Mouse (Mus musculus) spleen, postnatal 14 days (tissue): Measurements from ENCODE around the gene Ptpn13.

Experiments used
- DNase-seq, 2 experiments: peaks; one replicate each; pipeline ENCODE4 v3.0.0; 2021 to 2022; ENCODE audit warnings: low spot score in 2 of 2

Gene Ptpn13

DNA sequence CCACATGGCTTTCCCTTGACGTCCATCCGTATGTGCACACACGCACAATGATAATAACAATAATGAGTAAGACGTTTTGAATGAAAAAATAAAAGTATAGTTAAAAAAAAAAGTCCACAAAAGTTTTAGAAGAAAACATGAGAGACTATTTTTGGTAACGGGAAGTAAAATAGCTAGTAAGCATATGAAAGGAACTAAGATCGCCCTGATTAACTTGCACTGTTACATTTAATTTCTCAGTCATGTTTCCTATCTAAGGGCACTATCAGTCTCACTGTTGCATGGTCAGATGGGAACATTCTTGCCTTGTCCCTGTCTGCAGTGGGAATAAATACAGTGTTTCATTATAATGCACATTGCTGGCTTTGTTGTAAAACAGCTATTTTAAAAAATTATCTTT lies 2.4 kb upstream of the Ptpn13 start:
- no peak for DNase-seq

GRCm38 (mm10) chr5:103423305-103423926 lies 1.6 kb upstream of the Ptpn13 start:
- no peak for DNase-seq

DNA sequence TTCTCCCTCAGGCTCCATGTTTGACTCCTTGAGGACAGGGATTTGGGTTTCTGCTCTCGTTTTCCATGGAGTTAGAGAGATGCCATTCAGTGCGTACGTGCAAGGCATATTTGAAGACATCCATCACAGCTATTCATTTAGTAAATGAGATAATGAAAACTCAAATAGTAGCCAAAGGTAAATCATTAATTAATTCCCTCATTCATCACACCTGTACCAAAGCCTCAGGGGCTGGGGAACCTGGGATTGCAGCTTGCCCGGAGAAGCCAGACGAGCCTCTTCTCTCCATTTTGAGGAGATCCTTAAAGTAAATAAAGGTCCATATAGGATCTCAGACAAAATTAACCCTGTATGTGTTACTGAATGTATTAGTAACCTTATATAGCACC lies 1.1 kb upstream of the Ptpn13 start:
- no peak for DNase-seq

DNA sequence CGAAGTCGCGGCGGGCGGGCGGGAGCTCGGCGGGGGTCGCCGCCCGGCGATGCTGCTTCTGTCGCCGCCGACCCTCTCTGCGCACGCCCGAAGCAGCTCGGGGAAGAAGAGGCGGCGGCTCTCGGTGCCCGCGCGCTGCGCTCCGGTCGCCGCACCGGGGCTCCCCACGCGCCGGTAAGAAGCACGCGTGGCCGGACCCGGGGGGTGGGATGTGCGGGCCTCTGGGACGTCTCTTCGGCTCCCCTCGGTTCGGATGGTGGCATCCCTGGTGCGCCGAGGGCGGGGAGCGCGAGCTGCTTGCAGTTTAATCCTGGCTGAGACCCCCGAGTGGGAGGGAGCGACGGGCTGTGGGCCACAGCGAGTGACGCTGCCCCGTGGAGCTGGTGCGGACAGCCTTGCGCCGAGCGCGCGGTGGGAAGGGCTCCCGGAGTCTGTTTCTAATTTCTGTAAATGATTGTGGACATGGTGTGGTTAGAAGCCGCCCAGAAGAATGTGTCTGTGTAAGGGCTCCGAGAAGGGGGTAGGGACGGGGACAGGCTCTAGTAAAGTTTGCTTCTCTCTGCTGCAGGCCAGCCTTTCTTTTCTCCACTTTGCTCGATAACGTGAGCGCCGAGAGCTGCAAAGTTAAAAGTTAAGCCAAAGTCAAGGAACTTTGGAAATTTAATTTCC lies 505 bp downstream of the Ptpn13 start:
- DNase-seq, result no peak

DNA sequence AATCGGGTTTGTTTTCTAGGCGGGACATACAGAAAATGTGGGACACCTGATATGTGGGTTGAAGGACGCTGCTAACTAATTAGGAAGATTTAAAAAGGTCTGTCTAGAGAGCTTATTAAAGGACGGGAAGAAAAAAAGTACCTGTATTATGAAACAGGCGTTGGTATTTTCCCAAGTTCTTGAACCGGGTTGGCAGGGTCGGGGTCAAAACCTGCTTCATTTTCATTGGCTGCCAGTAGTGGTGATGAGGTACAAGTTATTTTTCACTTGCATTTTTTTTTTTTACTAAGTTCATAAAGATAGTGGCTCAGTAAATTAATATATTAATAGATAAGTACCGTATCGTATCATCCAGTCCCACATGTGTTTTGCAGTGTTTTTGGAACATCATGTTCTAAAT lies 1.3 kb downstream of the Ptpn13 start:
- no peak for DNase-seq

GRCm38 (mm10) chr5:103430986-103431385 lies 6.0 kb downstream of the Ptpn13 start:
- DNase-seq, result no peak

DNA sequence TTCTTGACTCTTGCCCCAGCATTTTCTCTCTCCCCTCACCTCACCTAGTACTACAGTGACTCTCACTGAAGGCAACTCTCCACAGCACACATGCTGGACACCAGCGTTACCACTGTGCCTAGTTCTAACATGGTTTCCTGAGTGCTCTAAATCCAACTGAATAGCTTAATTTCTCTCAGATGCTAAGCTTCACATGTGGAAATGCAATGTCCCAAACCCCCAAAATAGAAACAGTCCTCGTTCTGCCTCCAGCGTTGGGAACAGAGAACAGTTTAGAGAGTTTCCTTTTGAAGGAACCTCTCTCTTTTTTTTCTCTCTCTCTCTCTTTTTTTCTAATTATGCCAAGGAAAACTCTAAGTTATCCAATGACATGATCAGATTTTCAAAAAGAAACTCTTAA lies 6.5 kb downstream of the Ptpn13 start:
- DNase-seq, result no peak

DNA sequence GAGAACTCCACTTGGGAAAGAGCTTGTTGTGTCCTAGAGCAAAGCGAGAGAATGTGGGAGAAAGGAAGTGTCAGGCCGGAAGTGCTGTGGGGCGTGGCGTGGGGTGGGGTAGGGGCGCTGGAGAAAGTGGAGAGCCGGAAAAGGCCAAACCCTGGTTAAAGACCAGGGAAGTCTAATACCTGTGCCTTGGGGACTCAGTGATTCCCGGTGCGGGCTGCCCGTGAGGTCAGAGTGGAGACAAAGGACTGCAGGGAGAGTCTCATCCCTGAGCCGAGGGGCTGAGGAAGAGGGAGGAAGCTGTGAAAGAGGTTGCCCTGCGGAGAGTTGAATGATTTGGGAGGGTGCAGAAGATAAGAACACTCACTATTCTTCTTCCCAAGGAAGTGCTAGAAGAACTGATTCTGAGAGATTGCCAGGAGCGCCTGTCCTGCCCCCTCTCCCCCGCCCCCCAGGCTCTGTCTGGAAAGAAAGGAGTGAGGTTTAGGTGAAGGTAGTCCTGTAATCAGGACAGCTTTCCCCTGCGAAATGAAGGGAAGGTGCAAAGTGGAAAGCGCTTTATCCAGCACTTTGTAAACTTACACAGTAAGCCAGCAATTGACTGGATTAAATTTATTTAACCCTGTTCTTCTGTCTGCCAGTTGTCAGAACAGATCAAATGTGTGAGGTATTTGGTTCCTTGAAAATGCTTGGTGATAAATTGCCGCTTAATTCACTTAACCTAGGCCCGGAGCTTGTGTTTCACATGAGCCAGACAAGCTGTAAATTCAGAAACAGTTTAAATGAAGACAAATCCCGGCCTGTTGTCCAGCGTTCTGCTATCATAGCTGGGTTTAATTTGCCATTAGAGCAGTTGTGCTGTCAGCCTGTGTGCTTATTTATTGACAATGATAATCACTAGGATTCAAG lies 11.3 kb downstream of the Ptpn13 start:
- DNase-seq, result no peak

DNA sequence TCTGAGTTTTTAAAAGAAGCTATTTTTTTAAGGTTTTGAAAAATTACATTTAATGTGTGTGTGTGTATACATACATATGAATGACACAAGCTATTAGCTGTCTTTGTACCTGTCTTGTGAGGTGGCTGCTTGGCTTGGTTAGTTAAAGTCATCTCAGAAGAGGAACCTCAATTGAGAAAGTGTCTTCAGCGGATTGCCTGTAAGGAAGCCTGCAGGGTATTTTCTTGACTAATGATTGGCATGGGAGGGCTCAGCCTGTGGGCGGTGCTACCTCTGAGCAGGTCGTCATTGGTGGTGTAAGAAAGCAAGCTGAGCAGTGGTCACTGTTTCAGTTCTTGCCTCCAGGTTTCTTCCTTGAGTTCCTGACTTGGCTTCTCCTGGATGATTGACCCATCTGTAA lies 12.7 kb downstream of the Ptpn13 start:
- no peak for DNase-seq

DNA sequence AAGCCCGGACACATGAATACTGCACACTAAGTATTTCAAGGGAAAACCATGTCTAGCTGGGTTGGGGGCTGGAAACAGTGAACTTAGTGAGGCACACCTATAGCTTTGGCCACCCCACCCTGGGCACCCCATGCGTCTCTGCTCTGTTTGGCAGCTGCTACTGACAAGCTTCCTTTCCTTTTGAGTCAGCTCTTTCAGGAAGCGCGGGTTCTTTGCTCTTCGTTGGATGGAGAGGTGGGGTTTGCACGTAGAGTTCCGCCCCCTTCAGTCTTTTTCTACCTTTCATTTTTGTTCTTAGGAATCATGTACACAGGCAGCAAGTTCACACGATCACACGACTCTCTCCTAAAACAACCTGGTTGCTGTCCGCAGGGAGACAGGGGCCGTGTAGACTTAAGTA lies 14.2 kb downstream of the Ptpn13 start:
- no peak for DNase-seq

DNA sequence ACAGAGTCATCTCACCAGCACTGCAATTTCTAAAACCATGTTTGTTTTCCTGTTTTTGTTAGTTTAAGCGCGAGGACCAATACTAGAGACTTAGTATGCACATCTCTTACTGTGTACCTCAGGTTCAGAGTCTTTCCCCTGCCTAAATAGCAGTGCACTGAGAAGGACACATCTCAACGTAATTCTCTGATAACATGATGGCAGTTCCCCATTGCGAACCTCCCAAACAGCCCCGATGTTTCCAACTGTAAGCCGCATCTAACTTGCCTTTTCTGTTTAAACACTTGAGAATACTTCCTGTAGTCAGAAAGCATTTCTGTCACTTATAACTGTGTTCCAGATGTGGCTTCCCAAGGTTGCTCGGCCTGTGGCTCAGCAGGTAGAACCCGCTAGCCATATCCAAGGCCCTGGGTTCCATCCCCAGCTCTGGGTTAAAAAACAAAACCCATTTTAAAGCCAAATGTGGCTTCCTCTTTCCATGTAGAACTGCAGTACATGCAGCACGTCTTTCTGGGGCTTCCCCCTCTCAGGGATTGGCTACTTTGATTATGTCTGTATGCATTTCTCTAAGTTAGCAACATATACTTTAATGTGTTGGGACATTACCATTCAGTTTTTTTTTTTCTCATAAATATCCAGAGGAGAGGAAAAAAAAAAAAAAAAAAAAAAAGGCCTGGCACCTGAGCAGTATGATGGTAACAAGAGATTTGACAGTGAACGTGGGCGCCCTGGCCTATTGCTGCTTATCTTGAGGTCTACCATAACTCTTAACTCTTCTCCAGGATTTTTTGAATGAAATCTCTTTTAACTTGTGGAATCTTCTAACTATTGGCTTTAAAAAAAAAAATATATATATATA lies 15.7 kb downstream of the Ptpn13 start:
- no peak for DNase-seq

GRCm38 (mm10) chr5:103441706-103442105 lies 16.7 kb downstream of the Ptpn13 start:
- DNase-seq, result no peak

DNA sequence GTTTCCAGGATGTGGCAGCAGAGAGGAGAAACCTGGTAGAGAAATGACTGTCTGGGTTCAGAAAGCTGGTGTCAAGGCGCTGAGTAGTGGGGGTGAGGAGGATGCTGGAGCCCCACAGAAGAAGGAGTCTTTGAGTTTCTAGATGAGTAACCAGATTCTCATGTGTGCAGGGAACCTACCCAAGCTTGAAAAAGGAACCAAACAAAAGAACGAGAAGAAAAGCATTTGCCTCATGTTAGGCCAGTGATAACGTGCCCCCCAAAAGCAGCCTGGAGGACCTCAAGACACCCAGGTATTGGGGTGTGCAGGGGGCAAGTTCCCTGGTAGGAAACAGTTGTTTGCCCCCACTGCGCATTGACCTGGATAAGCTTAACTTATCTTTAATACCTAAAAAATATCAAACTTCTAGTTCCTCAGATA lies 17.3 kb downstream of the Ptpn13 start:
- no peak for DNase-seq

DNA sequence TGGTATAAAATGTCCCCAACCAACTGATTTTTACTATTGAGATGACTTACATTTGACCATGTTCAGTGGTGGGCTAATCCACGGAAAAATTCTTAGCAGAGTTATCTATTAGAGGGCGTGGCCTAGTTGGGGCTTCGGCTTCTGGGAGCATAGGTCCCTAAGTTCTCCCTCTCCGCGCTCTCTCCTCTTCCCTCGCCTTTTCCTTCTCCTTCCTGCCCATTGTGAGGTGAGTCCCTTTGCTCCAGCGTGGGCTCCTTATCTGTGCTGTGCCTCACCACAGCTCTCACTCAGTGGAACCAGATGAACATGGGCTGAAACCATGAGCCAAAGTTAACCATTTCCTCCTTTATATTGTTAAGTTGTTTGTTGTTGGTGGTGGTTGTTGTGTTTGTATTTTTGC lies 17.9 kb downstream of the Ptpn13 start:
- no peak for DNase-seq

DNA sequence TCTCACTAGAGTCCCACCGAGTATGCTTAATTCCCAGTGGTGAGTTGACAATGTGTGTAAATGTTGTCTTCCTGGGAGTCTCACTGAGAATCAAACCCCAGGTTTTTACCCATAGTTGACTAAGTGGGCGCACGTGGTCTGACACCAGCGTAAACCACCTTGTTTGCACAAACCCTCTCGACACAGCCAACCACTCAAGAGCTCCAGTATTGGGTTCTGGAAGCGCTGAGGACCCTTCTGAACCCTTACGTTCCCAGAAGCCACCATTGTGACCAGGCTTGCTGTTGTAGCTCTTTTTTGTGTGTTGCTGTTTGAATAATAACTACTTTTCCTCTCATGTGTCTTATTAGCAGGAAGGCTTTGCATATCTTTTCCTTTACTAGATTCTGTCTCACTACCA lies 20.4 kb downstream of the Ptpn13 start:
- no peak for DNase-seq

DNA sequence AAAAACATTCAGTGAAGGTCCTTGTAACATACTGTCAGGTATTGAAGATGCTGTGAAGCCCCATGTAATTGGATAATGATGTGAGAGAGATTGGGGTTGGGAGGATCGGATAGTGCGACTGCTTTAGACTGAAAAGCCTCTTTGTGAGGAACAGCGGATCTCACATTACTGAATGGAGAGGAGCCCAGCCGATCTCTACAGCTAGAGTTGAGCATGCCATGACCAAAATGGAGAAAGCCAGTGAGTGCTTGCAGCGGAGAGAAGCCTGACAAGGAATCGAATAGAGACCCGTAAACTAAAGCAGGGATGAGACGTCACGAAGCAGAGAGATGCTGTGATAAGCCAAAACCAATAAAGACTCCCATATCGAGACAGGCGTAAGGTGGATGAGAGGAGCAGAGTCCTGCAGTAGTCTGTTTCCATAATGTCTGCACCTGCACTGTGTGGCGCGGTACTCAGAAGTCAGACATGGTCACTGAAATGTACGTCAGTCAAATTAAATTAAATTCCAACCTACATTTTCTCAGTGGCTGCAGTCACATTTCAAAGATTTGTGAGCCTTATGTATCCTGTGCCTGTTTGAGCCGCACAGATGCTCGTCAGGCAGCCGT lies 22.9 kb downstream of the Ptpn13 start:
- no peak for DNase-seq

DNA sequence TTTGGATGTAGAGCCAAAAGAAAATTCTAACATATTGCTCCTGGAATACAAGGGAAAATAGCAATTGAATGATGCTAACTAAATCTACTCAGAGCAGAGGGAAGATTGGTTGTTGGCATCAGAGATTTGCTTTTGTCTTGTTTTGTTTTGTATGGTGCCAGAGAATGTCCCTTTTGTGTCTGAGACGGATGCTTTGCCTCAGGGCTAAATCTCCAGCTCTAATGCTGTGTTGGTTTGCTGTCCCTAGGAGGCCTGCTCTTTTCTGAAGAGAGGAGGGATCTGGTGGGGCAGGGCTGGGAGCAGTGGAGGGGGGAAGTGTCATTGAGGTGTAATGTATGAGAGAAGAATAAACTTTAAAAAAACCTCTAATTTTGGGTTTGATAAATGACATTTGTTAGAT lies 23.5 kb downstream of the Ptpn13 start:
- no peak for DNase-seq

GRCm38 (mm10) chr5:103450663-103451062 lies 25.7 kb downstream of the Ptpn13 start:
- DNase-seq, result no peak

- DNase-seq, result no peak
Measured at GRCm38 (mm10) chr5:103453361-103454140, 28.6 kb downstream of the Ptpn13 start.

GRCm38 (mm10) chr5:103456794-103457193 lies 31.8 kb downstream of the Ptpn13 start:
- no peak for DNase-seq

GRCm38 (mm10) chr5:103458411-103458810 lies 33.4 kb downstream of the Ptpn13 start:
- DNase-seq, result no peak
